Mouse (Mus musculus): ENCODE data around the gene Rps7. TPM values are rescaled to one million over a fixed set of nuclear protein-coding genes. Genes with fewer than 3 reads are reported as not detected.

The Rps7 gene
- polyA plus RNA-seq, 1 experiment from 2014 or later = 383 TPM

Small RNA genes within 50 kb of the gene (microRNA-seq; reads per million reads assigned to microRNA genes)
- gene Mir6937 = not detected

Other genes starting within 250 kb of the Rps7 start
- gene Dcdc2c, start 83.6 kb downstream of the Rps7 start, polyA plus RNA-seq (2015; fragmentation: Nextera tagmentation; extraction: Ambion mirVana) = 0.13 and 0.31 TPM in 2 replicates
- gene Allc, start 53.4 kb downstream of the Rps7 start, polyA plus RNA-seq (2015; fragmentation: Nextera tagmentation; extraction: Ambion mirVana) = 0.20 and 0.23 TPM in 2 replicates
- 1.0 TPM in 2 replicates for gene Colec11, start 12.6 kb downstream of the Rps7 start, polyA plus RNA-seq (2015; fragmentation: Nextera tagmentation; extraction: Ambion mirVana)
- gene Rnaseh1, start 13.6 kb upstream of the Rps7 start, polyA plus RNA-seq (2015; fragmentation: Nextera tagmentation; extraction: Ambion mirVana) = 24.1 and 27.2 TPM in 2 replicates
- 23.8 and 25.5 TPM in 2 replicates for gene Adi1, start 39.3 kb upstream of the Rps7 start, polyA plus RNA-seq (2015; fragmentation: Nextera tagmentation; extraction: Ambion mirVana)
- gene Trappc12, start 114.5 kb upstream of the Rps7 start, polyA plus RNA-seq (2015; fragmentation: Nextera tagmentation; extraction: Ambion mirVana) = 46.4 and 46.7 TPM in 2 replicates
- gene Eipr1, start 115.8 kb upstream of the Rps7 start, polyA plus RNA-seq (2015; fragmentation: Nextera tagmentation; extraction: Ambion mirVana) = 79.2 and 85.6 TPM in 2 replicates

All from midbrain, embryonic 15.5 days (tissue).